Mouse (Mus musculus): ENCODE measurements around the gene Neo1. TPM values are rescaled to one million over a fixed set of nuclear protein-coding genes. Genes with fewer than 3 reads are reported as not detected.

The Neo1 gene
- 27.0 TPM for polyA plus RNA-seq (2014; fragmentation: Illumina TruSeq; extraction: RNeasy Lipid Tissue Mini Kit (QIAGEN cat#74804); ENCODE audit: low read depth, low replicate concordance)

GRCm38 (mm10) chr9:59036159-59036731 lies at the start of gene Neo1:
TSS of gene Neo1 (minus strand) at chr9:59036441.

Other genes with a start within 250 kb of the Neo1 start
- not detected for gene Hcn4, start 213.0 kb downstream of the Neo1 start, polyA plus RNA-seq (2014; fragmentation: Illumina TruSeq; extraction: RNeasy Lipid Tissue Mini Kit (QIAGEN cat#74804); ENCODE audit: low read depth, low replicate concordance)

All from testis, adult 10 weeks (tissue).